In the genomic region with DNA sequence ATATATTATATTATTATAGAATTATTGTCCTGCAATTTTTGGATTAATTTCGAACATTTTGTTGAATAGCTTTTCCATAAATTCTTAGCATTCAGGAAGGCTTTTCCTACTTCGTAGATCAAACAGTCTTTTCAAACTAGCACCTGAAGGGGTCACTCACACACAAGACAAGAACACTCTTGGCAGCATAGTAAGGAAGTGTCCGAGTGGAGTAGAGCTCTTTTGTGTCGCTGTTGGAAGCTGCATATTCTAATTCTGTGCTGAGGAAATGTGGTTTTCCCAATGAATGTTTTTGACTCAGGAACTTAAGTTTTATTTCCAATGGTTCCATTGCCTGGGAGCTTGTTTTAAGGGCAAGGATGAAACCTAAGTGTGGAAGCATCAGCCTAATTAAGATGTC, we compare ENCODE assay signal across 9 mouse cellular contexts.
DNase-seq lines count a peak whose midpoint lies in the region; ATAC-seq and TF ChIP-seq lines count a peak whose summit lies in the region.
"Had no signal": no experiment of that assay in that cellular context is flagged by ENCODE, and none has a peak within 500 bp of the region (broad histone marks: within the 10 kb centered on the region; RNA-seq: fewer than 3 reads in every experiment).

No protein-coding gene starts in this region.

- H3K36me3 ChIP-seq in forebrain, postnatal 0 days (ENCODE audit: insufficient read depth): no peaks in the 10 kb centered on the region
- H3K36me3 ChIP-seq in forebrain, embryonic 12.5 days (replicated peaks): no peaks in the 10 kb centered on the region
- no peaks in the 10 kb centered on the region for H3K36me3 ChIP-seq in kidney, embryonic 14.5 days (ENCODE audit: control insufficient read depth, insufficient read depth, low read length)
- H3K36me3 ChIP-seq: embryonic facial prominence, embryonic 13.5 days had no signal

- no peaks in the 10 kb centered on the region for H3K9me3 ChIP-seq in forebrain, postnatal 0 days (ENCODE audit: low read length)
- H3K9me3 ChIP-seq in forebrain, embryonic 12.5 days: no peaks in the 10 kb centered on the region
- no peaks in the 10 kb centered on the region for H3K9me3 ChIP-seq in kidney, embryonic 14.5 days (ENCODE audit: control insufficient read depth, low read length)
- H3K9me3 ChIP-seq: embryonic facial prominence, embryonic 13.5 days had no signal

- H3K4me3 ChIP-seq in forebrain, postnatal 0 days (ENCODE audit: low read depth, low read length): no peak overlapping the region
- H3K4me3 ChIP-seq in forebrain, embryonic 12.5 days (replicated peaks): no peak overlapping the region
- H3K4me3 ChIP-seq in kidney, embryonic 14.5 days (ENCODE audit: low read length): no peak overlapping the region
- H3K4me3 ChIP-seq: embryonic facial prominence, embryonic 13.5 days had no signal

- DNase-seq in forebrain, postnatal 0 days: peak; percentile 43
- DNase-seq in ovary, postnatal 14 days (ENCODE audit: low spot score): peak; percentile 18
- DNase-seq in ovary, postnatal 10 days (ENCODE audit: low spot score): no peak
- no peak for DNase-seq in B cell, adult 2 months
- no peak for DNase-seq in right cerebral cortex, postnatal 25 days
- no peak for DNase-seq in left cerebral cortex, adult 11 months (ENCODE audit: low spot score)

- no peak overlapping the region for H3K9ac ChIP-seq in forebrain, postnatal 0 days
- no peak overlapping the region for H3K9ac ChIP-seq in forebrain, embryonic 12.5 days
- H3K9ac ChIP-seq in kidney, embryonic 14.5 days (ENCODE audit: low read depth, low read length): no peak overlapping the region
- H3K9ac ChIP-seq: embryonic facial prominence, embryonic 13.5 days had no signal

- no peak for ATAC-seq in forebrain, postnatal 0 days
- no peak for ATAC-seq in forebrain, embryonic 12.5 days (ENCODE audit: low FRiP score)
- ATAC-seq in kidney, embryonic 14.5 days (ENCODE audit: low FRiP score, low TSS enrichment): peak; percentile 83

- no peaks in the 10 kb centered on the region for H3K4me1 ChIP-seq in forebrain, postnatal 0 days (ENCODE audit: insufficient read depth)
- H3K4me1 ChIP-seq in forebrain, embryonic 12.5 days: no peaks in the 10 kb centered on the region
- no peaks in the 10 kb centered on the region for H3K4me1 ChIP-seq in kidney, embryonic 14.5 days (ENCODE audit: control insufficient read depth, insufficient read depth, low read length)

- H3K27me3 ChIP-seq in forebrain, postnatal 0 days (ENCODE audit: insufficient read depth, low read length): no peaks in the 10 kb centered on the region
- H3K27me3 ChIP-seq in forebrain, embryonic 12.5 days: no peaks in the 10 kb centered on the region
- no peaks in the 10 kb centered on the region for H3K27me3 ChIP-seq in kidney, embryonic 14.5 days (ENCODE audit: control insufficient read depth, insufficient read depth, low read length)
- H3K27me3 ChIP-seq: embryonic facial prominence, embryonic 13.5 days had no signal

- WGBS in forebrain, postnatal 0 days: 18% methylated on average over 4 of the region's 4 CpGs
- 19% methylated on average over 4 of the region's 4 CpGs for WGBS in forebrain, embryonic 12.5 days
- 11% methylated on average over 4 of the region's 4 CpGs for WGBS in kidney, embryonic 14.5 days

- no peak overlapping the region for H3K4me2 ChIP-seq in forebrain, postnatal 0 days (ENCODE audit: low read depth)
- no peak overlapping the region for H3K4me2 ChIP-seq in forebrain, embryonic 12.5 days
- H3K4me2 ChIP-seq in kidney, embryonic 14.5 days (replicated peaks; ENCODE audit: low read depth, low read length): no peak overlapping the region
- H3K4me2 ChIP-seq: embryonic facial prominence, embryonic 13.5 days had no signal

- no peak overlapping the region for H3K27ac ChIP-seq in forebrain, postnatal 0 days (ENCODE audit: low read depth, low read length)
- no peak overlapping the region for H3K27ac ChIP-seq in forebrain, embryonic 12.5 days
- no peak overlapping the region for H3K27ac ChIP-seq in kidney, embryonic 14.5 days (ENCODE audit: low read depth, low read length)
- H3K27ac ChIP-seq: embryonic facial prominence, embryonic 13.5 days had no signal

- peak; percentile 47 for TF ChIP-seq CTCF in forebrain, postnatal 0 days (IDR thresholded peaks at IDR 0.05; ENCODE audit: low read depth)

Comparison
In these comparisons a context has a peak if more than half of its experiments do, and no peak if none do; other contexts are left out.
1. DNase-seq: peak in forebrain, postnatal 0 days (single experiment) and ovary, postnatal 14 days (single experiment); none in ovary, postnatal 10 days (single experiment), B cell, adult 2 months (0 of 2), right cerebral cortex, postnatal 25 days (single experiment) and left cerebral cortex, adult 11 months (single experiment).